Mouse (Mus musculus) left cerebral cortex, adult 8-10 months (tissue): ENCODE measurements around the gene Sapcd1. TPM values are rescaled to one million over a fixed set of nuclear protein-coding genes. Genes with fewer than 3 reads are reported as not detected.
"Not testable (repeated sequence)": the region's sequence is repeated elsewhere in the genome, so short reads cannot be mapped to it uniquely, and the experiment has no call there.

Experiments used
- DNase-seq, 2 experiments: peaks; one replicate each; pipeline ENCODE4 v3.0.0; 2022; ENCODE audit warnings: low spot score in 2 of 2
- total RNA-seq, 4 experiments: library from RNA; stranded (reverse); gene quantifications; 2 replicates each; pipeline ENCODE4 v1.2.4; 2022

Sapcd1 gene
- total RNA-seq, 4 experiments from 2014 or later: 0.59 to 0.67 TPM; not detected in 2

- no peak for DNase-seq
Observed at GRCm38 (mm10) chr17:35012430-35012829, 15.4 kb downstream of the Sapcd1 start.

DNA sequence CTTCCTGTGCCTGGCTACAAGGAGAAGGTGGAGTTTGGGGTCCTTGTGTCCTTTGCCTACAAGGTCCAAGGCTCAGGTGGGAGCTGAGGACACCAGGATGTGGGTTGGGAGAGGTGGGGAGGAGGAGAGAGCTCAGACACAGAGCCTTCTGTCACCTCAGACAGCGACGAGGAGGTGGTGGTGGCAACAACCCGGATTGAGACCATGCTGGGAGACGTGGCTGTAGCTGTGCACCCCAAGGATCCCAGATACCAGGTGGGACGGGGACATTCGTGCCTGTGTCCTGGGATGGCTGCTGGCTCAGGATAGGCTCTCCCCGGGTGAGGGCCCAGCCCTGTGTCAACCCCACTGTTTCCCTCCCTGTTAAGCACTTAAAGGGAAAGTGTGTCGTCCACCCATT is 16.4 kb downstream of the Sapcd1 start:
- DNase-seq: no peak

DNA sequence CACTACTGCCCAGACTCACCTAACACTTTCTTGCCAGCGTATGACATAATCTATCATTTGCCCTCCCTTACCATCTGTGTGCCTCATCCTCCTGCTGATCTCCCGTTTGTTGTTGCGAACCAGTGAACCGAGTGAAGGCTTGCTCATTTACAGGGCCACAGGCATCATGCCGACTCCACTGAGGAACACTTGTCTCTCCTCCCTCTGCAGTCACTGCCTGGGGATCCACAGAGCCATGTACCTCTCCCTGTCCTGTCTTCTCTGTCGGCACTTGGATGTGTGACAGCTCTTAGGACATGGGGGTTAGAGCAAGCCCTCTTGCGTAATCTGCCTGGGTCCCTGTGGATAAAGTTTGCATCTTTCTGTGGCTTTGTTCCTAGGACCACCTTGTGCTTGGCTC is 18.2 kb downstream of the Sapcd1 start:
- no peak for DNase-seq

GRCm38 (mm10) chr17:35007387-35007991 is 20.3 kb downstream of the Sapcd1 start:
- DNase-seq: no peak

DNA sequence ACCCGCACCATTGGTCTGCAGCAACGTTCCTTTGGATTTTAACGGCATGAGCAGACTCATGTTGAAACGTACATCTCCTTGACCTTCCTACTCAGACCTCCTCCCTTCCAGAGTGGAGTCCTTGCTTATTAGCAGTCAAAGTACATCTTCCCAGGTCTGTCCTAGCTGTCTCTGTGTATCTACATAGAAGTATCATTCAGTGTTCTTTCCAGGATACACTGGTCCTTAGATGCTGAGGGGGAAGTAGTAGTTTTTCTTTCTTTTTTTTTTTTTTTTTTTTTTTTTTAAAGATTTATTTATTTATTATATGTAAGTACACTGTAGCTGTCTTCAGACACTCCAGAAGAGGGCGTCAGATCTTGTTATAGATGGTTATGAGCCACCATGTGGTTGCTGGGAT is 21.9 kb downstream of the Sapcd1 start:
- not testable (repeated sequence) for DNase-seq

DNA sequence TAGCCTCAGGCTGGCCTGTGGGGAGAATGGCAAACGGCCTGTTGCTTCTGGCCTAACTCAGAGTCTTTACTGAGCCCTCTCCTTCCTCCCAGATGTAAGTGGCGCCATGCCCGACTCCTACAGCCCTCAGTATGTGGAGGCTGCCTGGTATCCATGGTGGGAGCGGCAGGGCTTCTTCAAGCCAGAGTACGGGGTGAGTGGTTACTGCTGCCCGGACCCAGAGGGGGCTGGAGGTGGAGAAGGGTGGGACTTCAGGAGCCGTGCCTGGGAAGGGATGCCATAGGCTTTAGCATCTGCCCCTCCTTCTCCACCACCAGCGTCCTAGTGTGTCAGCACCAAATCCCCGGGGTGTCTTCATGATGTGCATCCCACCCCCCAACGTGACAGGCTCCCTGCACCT is 22.7 kb downstream of the Sapcd1 start:
- DNase-seq: no peak

- no peak for DNase-seq
Observed at GRCm38 (mm10) chr17:35004075-35004717, 23.6 kb downstream of the Sapcd1 start.

DNA sequence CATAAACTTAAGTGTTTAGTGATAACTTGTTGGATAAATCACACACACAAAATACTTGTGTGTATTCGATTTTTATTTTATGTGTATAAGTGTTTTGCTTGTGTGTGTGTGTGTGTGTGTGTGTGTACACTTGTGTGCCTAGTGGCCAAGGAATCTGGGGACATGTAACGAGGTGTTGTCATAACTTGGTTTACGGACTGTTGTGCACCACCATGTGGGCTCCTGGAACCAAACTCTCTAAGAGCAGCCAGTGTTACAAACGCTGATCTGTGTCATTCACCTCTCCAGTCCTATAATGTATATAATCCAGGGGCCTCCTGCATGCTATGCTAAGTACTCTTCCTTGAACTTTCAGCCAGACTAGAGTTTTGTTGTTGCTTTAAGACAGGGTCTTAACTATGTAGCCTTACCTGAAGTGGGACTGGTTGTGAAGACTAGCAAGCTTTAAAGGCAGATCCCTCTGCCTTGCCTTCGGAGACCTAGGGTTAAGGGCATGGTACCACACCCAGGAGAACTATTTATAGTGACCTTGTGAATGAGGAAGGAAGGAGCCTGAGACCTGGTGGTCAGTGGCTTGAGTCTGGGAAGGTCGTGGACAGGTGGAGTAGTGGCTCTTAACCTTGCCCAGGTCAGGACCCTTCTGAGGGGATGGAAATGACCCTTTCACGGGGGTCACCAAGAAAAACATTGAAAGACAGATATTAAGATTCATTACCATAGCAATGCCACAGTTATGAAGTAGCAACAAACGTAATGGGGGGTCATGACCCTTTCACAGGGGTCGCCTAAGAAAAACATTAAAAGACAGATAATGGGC is 24.6 kb downstream of the Sapcd1 start:
- no peak for DNase-seq

DNA sequence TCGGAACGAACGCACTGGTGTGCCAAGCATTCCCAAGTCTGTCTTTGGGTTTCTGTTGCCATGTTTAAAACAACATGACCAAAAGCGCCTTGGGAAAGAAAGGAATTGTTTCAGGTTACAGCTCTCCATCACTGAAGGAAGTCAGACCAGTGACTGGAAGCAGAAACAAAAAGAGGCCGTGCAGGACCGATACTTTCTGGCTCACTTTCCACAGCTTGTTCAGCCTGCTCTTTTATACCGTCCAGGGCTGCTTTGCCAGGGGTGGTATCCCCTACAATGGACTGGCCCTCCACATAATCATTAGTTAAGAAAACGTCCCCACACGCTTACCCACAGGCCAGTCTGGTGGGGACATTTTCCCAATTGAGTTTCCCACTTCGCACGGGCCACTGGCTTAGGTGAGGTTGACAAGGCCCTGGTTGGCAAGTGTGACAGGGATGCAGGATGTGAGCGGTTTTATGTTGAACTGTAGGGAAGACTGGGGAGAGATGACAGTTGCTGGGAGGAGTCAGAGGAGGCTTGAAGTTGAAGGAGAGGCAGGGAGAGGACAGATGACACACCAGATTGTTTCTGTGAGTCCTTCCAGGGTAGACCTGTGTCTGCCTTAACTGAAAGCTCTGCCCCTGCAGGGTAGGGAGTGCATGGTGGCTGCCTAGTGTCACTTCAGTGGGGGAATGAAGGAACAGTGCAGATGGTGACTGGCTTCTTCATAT is 25.5 kb downstream of the Sapcd1 start:
- no peak for DNase-seq

- no peak for DNase-seq
Observed at GRCm38 (mm10) chr17:35001452-35002152, 26.2 kb downstream of the Sapcd1 start.

GRCm38 (mm10) chr17:35000717-35001451 is 26.9 kb downstream of the Sapcd1 start, which contains the start of gene Vars:
Gene Vars, plus strand, starts transcription at chr17:35000987.
- peak; percentile 69 to 74 for DNase-seq

GRCm38 (mm10) chr17:34999871-35000716 is 27.7 kb downstream of the Sapcd1 start:
- not testable (repeated sequence) for DNase-seq

DNA sequence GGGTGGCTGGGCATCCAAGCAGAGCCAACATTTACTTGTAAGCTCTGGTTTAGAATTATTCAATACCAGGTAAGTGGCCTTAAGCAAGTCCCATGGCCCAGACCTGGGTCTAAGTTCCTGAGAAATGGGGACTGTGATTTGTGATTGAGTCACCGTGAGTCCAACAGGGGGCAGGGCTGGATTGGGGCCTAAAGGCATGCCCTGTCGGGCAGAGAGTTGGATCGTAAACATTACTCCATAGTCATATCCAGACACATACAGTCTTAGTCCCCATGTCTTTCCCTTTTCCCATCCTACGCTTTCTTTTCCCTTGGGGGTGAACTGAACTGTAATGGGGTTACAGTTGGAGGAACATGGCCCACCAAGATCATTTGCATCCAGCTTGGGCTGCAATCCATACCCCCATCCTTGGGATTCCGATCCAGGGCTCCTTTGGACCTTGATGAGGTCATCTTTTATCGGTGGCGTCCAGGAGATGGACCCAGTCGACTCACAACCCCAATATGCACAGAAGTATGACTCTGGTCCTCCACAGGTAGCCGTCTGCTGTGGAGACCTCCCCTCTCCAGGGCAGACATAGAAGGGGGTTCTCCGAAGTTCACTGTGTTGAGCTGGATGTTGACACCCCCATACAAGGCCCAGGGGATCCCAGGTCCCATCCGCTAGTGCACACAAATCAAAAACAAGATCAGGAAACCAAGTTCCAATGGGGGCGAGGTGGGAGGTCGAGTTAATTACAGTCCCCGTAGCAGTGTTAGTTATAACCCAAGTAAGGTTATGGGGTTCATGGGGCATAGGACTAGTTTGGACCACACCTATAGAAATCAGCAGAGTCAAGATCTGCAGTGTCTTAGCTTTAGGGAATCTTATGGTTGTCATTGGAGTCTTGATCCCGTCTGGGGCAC is 29.0 kb downstream of the Sapcd1 start:
- DNase-seq: no peak

- no peak for DNase-seq
Observed at GRCm38 (mm10) chr17:34997142-34997483, 30.7 kb downstream of the Sapcd1 start.

GRCm38 (mm10) chr17:34996411-34997141 is 31.2 kb downstream of the Sapcd1 start:
- no peak for DNase-seq

- not testable (repeated sequence) for DNase-seq
Observed at GRCm38 (mm10) chr17:34995927-34996326, 31.9 kb downstream of the Sapcd1 start.

DNA sequence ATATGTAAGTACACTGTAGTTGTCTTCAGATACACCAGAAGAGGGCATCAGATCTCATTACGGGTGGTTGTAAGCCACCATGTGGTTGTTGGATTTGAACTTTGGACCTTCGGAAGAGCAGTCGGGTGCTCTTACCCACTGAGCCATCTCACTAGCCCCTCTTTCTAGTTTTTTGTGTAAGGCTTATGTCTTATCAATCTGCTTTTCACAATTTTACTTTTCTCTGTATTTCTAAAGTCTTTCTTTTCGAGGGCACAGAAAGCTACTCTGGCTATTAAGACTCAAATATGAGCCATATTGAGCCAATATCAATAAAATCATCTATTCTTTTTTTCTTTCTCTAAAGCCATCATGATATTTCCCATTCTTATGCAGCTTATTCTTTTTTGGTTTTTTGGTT is 32.6 kb downstream of the Sapcd1 start:
- DNase-seq: not testable (repeated sequence)

GRCm38 (mm10) chr17:34994751-34995150 is 33.1 kb downstream of the Sapcd1 start:
- no peak for DNase-seq
